Mouse (Mus musculus): Measurements from ENCODE around the gene Abcb6.

- TF ChIP-seq POLR2A (IDR thresholded peaks at IDR 0.05; ENCODE audit: low read depth, low read length) (no peak), CTCF (conservative IDR thresholded peaks at IDR 0.05 in 1 of 2, IDR thresholded peaks at IDR 0.05 in 1 of 2; ENCODE audit: low read depth in 2 of 2, low read length in 2 of 2) (peak; percentile 34 to 71; a peak in 3 of 4 replicates), EP300 (IDR thresholded peaks at IDR 0.05; ENCODE audit: low read length) (no peak), GABPA (IDR thresholded peaks at IDR 0.05; ENCODE audit: insufficient replicate concordance, low read depth, low read length) (no peak)
Measured at GRCm38 (mm10) chr1:75122211-75122610, 58.0 kb downstream of the Abcb6 start.
